Mouse (Mus musculus): Measurements from ENCODE around the gene Rhoh. TPM values are rescaled to one million over a fixed set of nuclear protein-coding genes. Genes with fewer than 3 reads are reported as not detected.

The Rhoh gene
- polyA plus RNA-seq, 1 experiment from 2014 or later, result 0.93 TPM

DNA sequence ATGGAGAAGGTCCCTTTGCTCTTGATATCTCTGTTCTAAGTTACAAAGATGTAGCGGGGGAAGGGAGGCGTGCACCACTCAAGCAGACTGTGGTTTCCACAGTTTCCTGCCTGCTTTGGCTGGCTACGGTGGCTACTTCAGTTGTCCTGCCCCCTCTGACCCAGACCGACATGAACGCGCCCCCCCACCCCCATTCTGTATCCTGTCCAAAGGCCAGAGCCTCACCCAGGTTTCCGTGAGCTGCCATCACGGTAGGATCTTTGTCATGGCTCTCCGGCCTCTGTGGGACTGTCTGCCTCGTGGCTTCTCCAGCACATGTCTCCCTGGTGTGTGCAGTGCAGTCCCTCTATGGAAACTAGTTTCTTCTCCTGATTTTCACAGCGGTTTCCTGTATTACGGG lies 58.3 kb downstream of the Rhoh start:
- ATAC-seq (ENCODE audit: low FRiP score, low read depth), result no peak
- H3K9me3 ChIP-seq, result no peaks in the 10 kb centered on the region
- no peaks in the 10 kb centered on the region for H3K27me3 ChIP-seq
- 84% methylated on average over 12 of the region's 12 CpGs for WGBS
- no peak overlapping the region for H3K4me2 ChIP-seq (replicated peaks)
- no peak overlapping the region for H3K9ac ChIP-seq
- H3K4me1 ChIP-seq, result peaks cover 13% of the 10 kb centered on the region
- no peaks in the 10 kb centered on the region for H3K36me3 ChIP-seq
- H3K27ac ChIP-seq, result no peak overlapping the region
- no peak overlapping the region for H3K4me3 ChIP-seq

DNA sequence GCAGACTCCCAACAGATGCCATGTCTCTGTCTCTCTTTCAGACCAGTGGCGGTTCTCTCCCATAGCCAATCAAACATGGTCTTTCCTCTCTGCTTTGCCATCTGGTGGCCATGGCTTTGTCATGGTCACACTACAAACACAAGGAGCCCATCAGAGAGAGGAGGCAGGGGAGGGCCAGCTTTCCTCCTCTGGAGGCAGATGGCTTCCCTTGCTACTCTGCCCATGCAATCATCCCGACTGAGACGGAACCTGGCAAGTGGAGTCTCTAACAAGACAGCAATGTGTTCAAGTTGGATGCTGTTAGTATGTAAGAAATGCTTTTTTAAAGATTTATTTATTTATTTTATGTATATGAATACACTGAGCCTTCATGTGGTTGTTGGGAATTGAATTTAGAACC lies 58.9 kb downstream of the Rhoh start:
- Histone ChIP-seq H3K27me3 (no peaks in the 10 kb centered on the region), H3K36me3 (no peaks in the 10 kb centered on the region), H3K4me2 (replicated peaks) (no peak overlapping the region), H3K27ac (no peak overlapping the region), H3K4me3 (no peak overlapping the region), H3K9me3 (no peaks in the 10 kb centered on the region), H3K9ac (no peak overlapping the region), H3K4me1 (peaks cover 13% of the 10 kb centered on the region)
- WGBS, result 96% methylated on average over 3 of the region's 3 CpGs
- ATAC-seq (ENCODE audit: low FRiP score, low read depth), result no peak

GRCm38 (mm10) chr5:65920701-65921426 lies 59.9 kb downstream of the Rhoh start:
- no peak overlapping the region for H3K4me2 ChIP-seq (replicated peaks)
- no peak for ATAC-seq (ENCODE audit: low FRiP score, low read depth)
- no peak overlapping the region for H3K4me3 ChIP-seq
- 84% methylated on average over 12 of the region's 12 CpGs for WGBS
- H3K27me3 ChIP-seq, result no peaks in the 10 kb centered on the region
- peaks cover 13% of the 10 kb centered on the region for H3K4me1 ChIP-seq
- H3K27ac ChIP-seq, result no peak overlapping the region
- no peak overlapping the region for H3K9ac ChIP-seq
- no peaks in the 10 kb centered on the region for H3K36me3 ChIP-seq
- no peaks in the 10 kb centered on the region for H3K9me3 ChIP-seq

- Histone ChIP-seq H3K4me1 (peaks cover 13% of the 10 kb centered on the region), H3K9me3 (no peaks in the 10 kb centered on the region), H3K27me3 (no peaks in the 10 kb centered on the region), H3K4me3 (no peak overlapping the region), H3K9ac (no peak overlapping the region), H3K27ac (no peak overlapping the region), H3K4me2 (replicated peaks) (no peak overlapping the region), H3K36me3 (no peaks in the 10 kb centered on the region)
- ATAC-seq (ENCODE audit: low FRiP score, low read depth), result no peak
- 86% methylated on average over 9 of the region's 9 CpGs for WGBS
These were observed 60.6 kb downstream of the Rhoh start for GRCm38 (mm10) chr5:65921477-65922138.

GRCm38 (mm10) chr5:65926666-65927065 lies 65.7 kb downstream of the Rhoh start:
- H3K9ac ChIP-seq, result no peak overlapping the region
- H3K36me3 ChIP-seq, result no peaks in the 10 kb centered on the region
- no peak overlapping the region for H3K27ac ChIP-seq
- no peaks in the 10 kb centered on the region for H3K27me3 ChIP-seq
- no peaks in the 10 kb centered on the region for H3K9me3 ChIP-seq
- no peak overlapping the region for H3K4me2 ChIP-seq (replicated peaks)
- H3K4me3 ChIP-seq, result no peak overlapping the region
- WGBS, result 75% methylated on average over 6 of the region's 6 CpGs
- H3K4me1 ChIP-seq, result no peaks in the 10 kb centered on the region
- ATAC-seq (ENCODE audit: low FRiP score, low read depth), result no peak

DNA sequence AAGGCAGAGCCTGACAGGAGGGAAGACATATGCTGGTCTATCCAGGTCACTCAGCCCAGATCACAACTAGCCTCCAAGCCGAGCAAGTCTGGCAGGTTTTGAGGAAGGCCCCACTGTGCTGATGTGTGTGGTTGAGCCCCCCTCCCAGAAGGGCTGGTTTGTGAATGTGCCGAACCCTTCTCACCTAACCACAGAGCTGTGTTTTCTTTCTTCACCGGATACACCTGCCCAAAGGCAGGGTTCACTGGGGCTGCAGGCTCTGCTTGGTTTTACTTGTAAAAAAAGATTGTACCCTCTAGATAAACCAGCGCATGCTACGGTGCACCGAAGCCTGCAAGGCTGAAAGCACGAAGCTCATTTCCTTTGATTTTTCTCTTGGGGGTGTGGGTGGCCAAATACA lies 68.1 kb downstream of the Rhoh start:
- Histone ChIP-seq H3K36me3 (no peaks in the 10 kb centered on the region), H3K9me3 (no peaks in the 10 kb centered on the region), H3K4me2 (replicated peaks) (no peak overlapping the region), H3K4me3 (no peak overlapping the region), H3K9ac (no peak overlapping the region), H3K27ac (no peak overlapping the region), H3K27me3 (no peaks in the 10 kb centered on the region), H3K4me1 (no peaks in the 10 kb centered on the region)
- no peak for ATAC-seq (ENCODE audit: low FRiP score, low read depth)
- WGBS, result 61% methylated on average over 7 of the region's 7 CpGs

- 80% methylated on average over 4 of the region's 4 CpGs for WGBS
These were observed 69.2 kb downstream of the Rhoh start for GRCm38 (mm10) chr5:65930171-65930570.

DNA sequence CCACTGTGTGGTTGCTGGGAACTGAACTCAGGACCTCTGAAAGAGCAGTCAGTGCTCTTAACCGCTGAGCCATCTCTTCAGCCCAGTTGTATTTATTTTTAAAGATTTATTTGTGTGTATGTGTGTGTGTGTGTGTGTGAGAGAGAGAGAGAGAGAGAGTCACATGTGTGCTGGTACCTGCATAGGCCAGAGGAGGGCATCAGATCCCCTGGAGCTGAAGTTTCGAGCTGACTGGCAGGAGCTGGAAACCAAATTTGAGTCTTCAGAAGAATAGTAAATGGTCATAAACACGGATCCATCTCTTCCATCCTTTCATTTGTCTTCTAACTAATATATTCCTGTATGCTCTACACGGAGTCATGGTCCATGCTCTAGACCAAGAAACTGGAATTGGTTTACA lies 72.2 kb downstream of the Rhoh start:
- H3K27ac ChIP-seq, result no peak overlapping the region
- no peak overlapping the region for H3K4me3 ChIP-seq
- H3K36me3 ChIP-seq, result no peaks in the 10 kb centered on the region
- no peak for ATAC-seq (ENCODE audit: low FRiP score, low read depth)
- no peak overlapping the region for H3K9ac ChIP-seq
- 79% methylated on average over 4 of the region's 4 CpGs for WGBS
- H3K4me2 ChIP-seq (replicated peaks), result no peak overlapping the region
- H3K27me3 ChIP-seq, result no peaks in the 10 kb centered on the region
- H3K4me1 ChIP-seq, result no peaks in the 10 kb centered on the region
- no peaks in the 10 kb centered on the region for H3K9me3 ChIP-seq

More at GRCm38 (mm10) chr5:65930171-65930570, 69.2 kb downstream of the Rhoh start:
- ATAC-seq (ENCODE audit: low FRiP score, low read depth), result no peak
- Histone ChIP-seq H3K36me3 (no peaks in the 10 kb centered on the region), H3K27ac (no peak overlapping the region), H3K9ac (no peak overlapping the region), H3K9me3 (no peaks in the 10 kb centered on the region), H3K4me3 (no peak overlapping the region), H3K4me1 (no peaks in the 10 kb centered on the region), H3K4me2 (replicated peaks) (no peak overlapping the region), H3K27me3 (no peaks in the 10 kb centered on the region)

- ATAC-seq (ENCODE audit: low FRiP score, low read depth), result no peak
- no peak overlapping the region for H3K4me2 ChIP-seq (replicated peaks)
- no peak overlapping the region for H3K4me3 ChIP-seq
- H3K4me1 ChIP-seq, result no peaks in the 10 kb centered on the region
- no peaks in the 10 kb centered on the region for H3K36me3 ChIP-seq
- no peaks in the 10 kb centered on the region for H3K27me3 ChIP-seq
- H3K9ac ChIP-seq, result no peak overlapping the region
- no peaks in the 10 kb centered on the region for H3K9me3 ChIP-seq
- H3K27ac ChIP-seq, result no peak overlapping the region
- 84% methylated on average over 2 of the region's 2 CpGs for WGBS
These were observed 72.8 kb downstream of the Rhoh start for GRCm38 (mm10) chr5:65933764-65934163.

DNA sequence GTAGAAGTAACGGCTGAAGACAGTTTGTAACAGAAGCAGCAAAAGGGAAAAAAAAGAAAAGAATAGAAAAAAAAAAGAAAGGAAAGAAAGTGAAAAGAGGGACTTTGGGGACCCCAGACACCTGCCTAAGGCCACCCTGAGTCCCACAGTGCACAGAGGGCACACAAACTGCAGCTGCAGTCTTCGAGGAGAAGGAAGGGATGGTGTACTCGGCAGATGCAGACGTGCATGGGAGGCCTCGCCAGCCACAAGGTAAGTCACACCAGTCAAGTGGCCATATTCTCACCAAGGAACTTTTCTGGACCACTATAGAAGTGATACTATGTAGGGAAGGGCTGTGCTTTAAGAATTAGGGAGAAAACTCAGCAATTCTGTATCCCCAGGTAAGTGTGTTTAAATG lies 73.8 kb downstream of the Rhoh start, which contains the start of gene Chrna9:
TSS of gene Chrna9 (plus strand) at position 139 of the 400 bp plus-strand sequence.
- Histone ChIP-seq H3K27ac (no peak within 1 kb of the TSS), H3K4me1 (no peaks in the 10 kb centered on the region), H3K27me3 (no peaks in the 10 kb centered on the region), H3K9me3 (no peaks in the 10 kb centered on the region), H3K9ac (no peak within 1 kb of the TSS), H3K36me3 (no peaks in the 10 kb centered on the region), H3K4me2 (replicated peaks) (no peak within 1 kb of the TSS), H3K4me3 (no peak within 1 kb of the TSS)
- no peak for ATAC-seq (ENCODE audit: low FRiP score, low read depth)
- 84% methylated on average over 5 of the region's 5 CpGs for WGBS

DNA sequence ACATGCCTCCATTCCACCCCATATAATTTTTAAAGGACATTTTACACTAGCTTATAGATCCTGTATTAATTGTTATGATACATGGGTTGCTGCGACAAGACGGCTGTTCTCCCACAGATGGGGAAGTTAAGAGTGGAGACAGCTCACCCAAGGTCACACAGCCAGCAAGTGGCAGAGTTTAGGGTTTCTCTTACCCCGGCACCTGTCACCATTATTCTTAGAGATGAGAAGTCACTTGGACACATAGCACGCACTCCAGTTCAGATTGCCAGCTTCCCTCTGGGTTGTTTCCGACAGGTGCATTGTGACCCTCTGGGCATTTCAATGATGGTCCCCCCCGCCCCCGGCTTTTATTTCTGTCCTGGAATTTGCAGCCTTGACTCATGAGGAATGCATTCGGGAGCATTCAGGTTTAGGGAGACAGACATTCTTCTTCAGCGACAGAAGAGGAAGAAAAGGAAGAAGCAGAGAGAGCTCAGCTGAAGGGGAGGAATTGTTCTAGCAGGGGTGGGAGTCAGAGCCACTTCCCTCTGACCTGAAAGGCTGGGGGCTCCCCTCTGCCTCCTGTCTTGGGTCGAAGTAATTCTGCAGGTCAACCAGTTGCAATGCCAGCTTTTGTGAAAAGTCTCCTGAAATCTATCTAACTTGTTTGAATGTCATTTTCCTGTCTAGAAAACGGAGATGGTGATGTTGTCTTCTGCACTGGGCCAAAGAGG lies 76.2 kb downstream of the Rhoh start:
- 67% methylated on average over 11 of the region's 11 CpGs for WGBS

DNA sequence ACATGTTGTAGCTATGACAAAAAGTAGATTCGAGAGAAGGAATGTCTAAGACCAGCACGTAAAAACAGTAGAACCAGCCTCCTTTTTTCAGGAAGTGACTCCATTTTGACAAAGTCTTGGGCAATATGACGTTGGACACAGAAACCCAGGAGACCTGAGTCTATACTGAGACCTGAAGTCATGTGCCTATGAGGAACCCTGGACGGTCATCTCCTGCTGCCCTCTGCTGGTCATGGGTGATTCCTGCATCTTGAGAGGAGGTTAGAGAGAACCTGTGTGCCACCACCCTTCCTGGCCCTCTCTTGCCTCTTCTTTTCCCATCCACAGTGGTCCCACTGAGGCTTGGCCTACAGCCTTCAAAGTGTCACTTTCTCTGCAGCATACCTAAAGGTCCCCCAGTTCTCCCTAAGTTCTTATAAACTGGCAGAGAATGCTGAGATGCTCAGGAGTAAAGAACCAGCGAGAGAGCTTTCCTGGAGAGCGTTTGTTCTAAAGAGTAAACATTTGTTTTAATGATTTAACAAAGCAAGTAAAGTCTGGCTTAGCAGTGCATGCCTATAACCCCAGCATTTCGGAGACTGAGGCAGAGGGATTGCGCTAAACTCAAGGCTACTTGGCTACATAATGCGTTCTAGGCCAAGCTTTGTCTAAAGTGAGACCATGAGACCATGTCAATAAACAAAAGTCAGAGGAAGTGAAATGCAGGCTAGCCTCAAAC lies 77.1 kb downstream of the Rhoh start:
- Histone ChIP-seq H3K4me1 (no peaks in the 10 kb centered on the region), H3K9ac (no peak overlapping the region), H3K27ac (no peak overlapping the region), H3K4me3 (no peak overlapping the region), H3K9me3 (no peaks in the 10 kb centered on the region), H3K36me3 (no peaks in the 10 kb centered on the region), H3K4me2 (replicated peaks) (no peak overlapping the region), H3K27me3 (no peaks in the 10 kb centered on the region)
- WGBS, result 60% methylated on average over 9 of the region's 9 CpGs
- peak; percentile 80 for ATAC-seq (ENCODE audit: low FRiP score, low read depth)

More for the DNA sequence above, 76.2 kb downstream of the Rhoh start:
- Histone ChIP-seq H3K4me1 (no peaks in the 10 kb centered on the region), H3K4me2 (replicated peaks) (no peak overlapping the region), H3K9me3 (no peaks in the 10 kb centered on the region), H3K27me3 (no peaks in the 10 kb centered on the region), H3K36me3 (no peaks in the 10 kb centered on the region), H3K27ac (no peak overlapping the region), H3K4me3 (no peak overlapping the region), H3K9ac (no peak overlapping the region)
- peak; percentile 82 for ATAC-seq (ENCODE audit: low FRiP score, low read depth)

All from limb, embryonic 13.5 days (tissue).